Mouse (Mus musculus) kidney, postnatal 0 days (tissue): ENCODE measurements around the gene Slc9a5. TPM values are rescaled to one million over a fixed set of nuclear protein-coding genes. Genes with fewer than 3 reads are reported as not detected.

Source experiments
- ATAC-seq: fragments of 200-750 bp; cut with Nextera tagmentation; replicated peaks from 2 replicates; pipeline ENCODE4 v1.8.0; 2017; ENCODE audit warnings: low read depth, moderate number of reproducible peaks, moderate TSS enrichment, moderate library complexity; ENCODE audit not compliant: low FRiP score
- DNase-seq: peaks from one replicate; pipeline ENCODE4 v3.0.0-alpha.2; 2016; ENCODE audit warnings: low spot score
- H3K27ac ChIP-seq: fragments of 300-500 bp; sonication (generic); 2 replicates; pipeline ENCODE4 v1.5.1; 2014; ENCODE audit warnings: mild to moderate bottlenecking
- H3K27me3 ChIP-seq: fragments of 300-500 bp; sonication (generic); 2 replicates; pipeline ENCODE4 v1.6.1; 2014; ENCODE audit warnings: low read length, mixed read lengths; ENCODE audit not compliant: insufficient read depth
- H3K36me3 ChIP-seq: fragments of 300-500 bp; sonication (generic); 2 replicates; pipeline ENCODE4 v1.6.1; 2014; ENCODE audit warnings: low read length, mixed read lengths; ENCODE audit not compliant: insufficient read depth
- H3K4me1 ChIP-seq: fragments of 300-500 bp; sonication (generic); replicated peaks from 2 replicates; pipeline ENCODE4 v1.6.1; 2014; ENCODE audit warnings: antibody characterized with exemption, low read length, mixed read lengths; ENCODE audit not compliant: insufficient read depth
- H3K4me2 ChIP-seq: fragments of 300-500 bp; sonication (generic); 2 replicates; pipeline ENCODE4 v1.6.1; 2014; ENCODE audit warnings: mild to moderate bottlenecking, low read length, moderate library complexity, mixed read lengths
- H3K4me3 ChIP-seq: fragments of 300-500 bp; sonication (generic); replicated peaks from 2 replicates; pipeline ENCODE4 v1.5.1; 2014; ENCODE audit warnings: low read depth, low read length
- H3K9ac ChIP-seq: fragments of 300-500 bp; sonication (generic); 2 replicates; pipeline ENCODE4 v1.6.1; 2014; ENCODE audit warnings: low read depth, low read length
- H3K9me3 ChIP-seq: fragments of 300-500 bp; sonication (generic); replicated peaks from 2 replicates; pipeline ENCODE4 v1.6.1; 2016; ENCODE audit warnings: low read length, inconsistent platforms, mixed read lengths
- CTCF ChIP-seq: IDR thresholded peaks from 2 replicates; pipeline ENCODE4 v1.5.1; 2016; ENCODE audit warnings: antibody characterized with exemption, low read depth, mild to moderate bottlenecking, moderate library complexity
- WGBS: fragments of 180-500 bp; shearing (Covaris S2); extraction: QIAGEN DNeasy Blood & Tissue Kit; methylation state at CpG from one replicate; pipeline ENCODE4 v1.1.7; 2014; 5-methylcytosine and 5-hydroxymethylcytosine counted together
- polyA plus RNA-seq: library from polyadenylated mRNA; unstranded; fragments of >200 nt; fragmentation: Nextera tagmentation; extraction: Ambion mirVana; gene quantifications from 2 replicates; pipeline ENCODE4 v1.2.1, GENCODE M21; 2015

Gene Slc9a5
- polyA plus RNA-seq, 1 experiment from 2014 or later, result 1.3 TPM

GRCm38 (mm10) chr8:105342768-105343167 lies 5.9 kb upstream of the Slc9a5 start:
- Histone ChIP-seq H3K27ac (no peak overlapping the region), H3K27me3 (no peaks in the 10 kb centered on the region), H3K36me3 (peaks cover under 1% of the 10 kb centered on the region; the same call in 1 of the 2 replicates), H3K4me3 (no peak overlapping the region), H3K9ac (no peak overlapping the region), H3K4me2 (no peak overlapping the region), H3K4me1 (peaks cover 18% of the 10 kb centered on the region; the same call in 1 of the 2 replicates), H3K9me3 (no peaks in the 10 kb centered on the region)
- no peak for DNase-seq
- WGBS, result 80% methylated on average over 4 of the region's 4 CpGs
- ATAC-seq, result no peak
- TF ChIP-seq CTCF, result no peak

DNA sequence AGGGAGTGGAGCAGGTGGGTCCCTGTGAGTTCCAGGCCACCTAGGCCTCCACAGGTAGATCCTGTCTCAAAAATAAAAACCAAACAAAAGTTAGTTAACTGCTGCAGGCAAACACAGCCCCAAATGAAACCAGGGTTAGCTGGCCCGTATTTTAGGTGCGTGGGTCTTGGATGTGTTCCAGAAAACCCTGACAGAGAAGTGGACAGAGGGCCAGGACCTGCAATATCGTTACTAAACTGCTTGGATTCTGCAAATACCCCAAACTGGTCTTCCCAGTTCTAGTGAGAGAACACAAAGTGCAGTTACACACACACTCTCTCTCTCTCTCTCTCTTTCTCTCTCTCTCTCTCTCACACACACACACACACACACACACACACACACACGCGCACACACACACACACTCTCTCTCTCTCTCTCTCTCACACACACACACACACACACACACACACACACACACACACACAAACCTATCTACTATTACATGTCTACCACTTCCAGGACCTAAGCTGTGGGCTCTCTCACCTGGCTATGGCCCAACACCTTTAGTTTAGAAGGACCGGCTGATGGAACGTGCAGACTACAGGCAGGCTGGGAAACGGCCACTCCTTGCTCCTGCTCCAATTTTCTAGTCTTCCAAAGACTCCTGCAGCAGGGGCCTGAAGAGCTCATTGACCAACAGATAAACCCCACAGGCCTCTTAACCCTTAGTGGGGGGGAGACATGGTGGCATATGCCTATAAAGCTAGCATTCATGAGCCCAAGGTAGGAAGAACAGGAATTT lies 4.7 kb upstream of the Slc9a5 start:
- no peak overlapping the region for H3K4me2 ChIP-seq
- WGBS, result 56% methylated on average over 8 of the region's 8 CpGs

DNA sequence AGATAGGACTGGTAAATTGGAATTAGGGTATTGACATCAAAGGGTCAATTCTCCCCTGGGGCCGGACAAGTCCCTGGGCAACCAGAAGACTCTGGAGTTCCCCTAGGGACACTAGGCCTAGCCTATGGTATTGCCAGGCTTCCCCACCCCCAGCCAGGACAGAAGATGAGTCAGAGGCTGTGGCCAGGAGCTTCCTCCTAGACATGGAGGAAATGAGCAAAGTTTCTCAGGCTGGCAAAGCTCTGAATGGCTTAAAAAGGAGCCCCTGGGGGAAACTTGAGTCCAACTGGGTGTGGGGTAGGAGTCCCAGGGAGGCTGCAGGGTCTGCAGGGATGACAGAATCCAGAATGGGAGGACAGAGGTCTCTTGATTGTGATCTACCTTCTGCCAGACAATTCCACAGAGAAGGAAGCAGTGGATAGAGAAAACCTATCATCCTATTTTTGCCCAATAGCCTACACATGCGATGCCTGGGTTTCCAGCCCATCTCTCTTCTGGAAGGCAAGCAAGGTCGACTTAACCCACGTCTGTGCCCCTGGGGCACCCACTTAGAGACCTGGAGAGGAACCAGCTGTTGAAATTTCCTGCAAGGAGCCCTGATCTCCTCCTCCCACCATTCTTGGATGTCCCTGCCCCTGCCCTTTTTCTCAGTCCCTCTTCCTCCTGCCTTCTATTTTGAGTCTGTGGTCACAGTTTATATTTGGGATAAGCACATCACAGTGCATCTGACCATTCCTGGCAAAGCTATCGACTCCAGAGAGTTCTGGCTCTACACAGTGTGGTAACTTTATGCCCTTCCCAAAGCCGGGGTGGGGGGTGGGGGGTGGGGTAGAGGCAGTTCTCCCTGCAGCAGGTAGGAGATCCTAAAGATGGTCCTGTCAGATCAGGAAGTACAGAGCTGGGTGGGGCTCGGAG lies 3.3 kb upstream of the Slc9a5 start:
- no peaks in the 10 kb centered on the region for H3K27me3 ChIP-seq
- no peak for TF ChIP-seq CTCF
- H3K9ac ChIP-seq, result 0 out of 2 replicates have a peak overlapping the region, but pooled peaks have one; percentile 32
- 32% methylated on average over 7 of the region's 7 CpGs for WGBS
- H3K4me3 ChIP-seq, result no peak overlapping the region
- H3K4me2 ChIP-seq, result peak overlapping the region; percentile 90
- ATAC-seq (no peak), DNase-seq (no peak)
- H3K27ac ChIP-seq, result 0 out of 2 replicates have a peak overlapping the region, but pooled peaks have one; percentile 10
- no peaks in the 10 kb centered on the region for H3K36me3 ChIP-seq
- peaks cover 21% of the 10 kb centered on the region; the same call in 1 of the 2 replicates for H3K4me1 ChIP-seq
- no peaks in the 10 kb centered on the region for H3K9me3 ChIP-seq

More for the DNA sequence above, 4.7 kb upstream of the Slc9a5 start:
- DNase-seq (no peak), ATAC-seq (no peak)
- Histone ChIP-seq H3K27ac (no peak overlapping the region), H3K27me3 (no peaks in the 10 kb centered on the region), H3K4me3 (no peak overlapping the region), H3K9me3 (no peaks in the 10 kb centered on the region), H3K36me3 (no peaks in the 10 kb centered on the region), H3K9ac (no peak overlapping the region), H3K4me1 (peaks cover 21% of the 10 kb centered on the region; the same call in 1 of the 2 replicates)
- TF ChIP-seq CTCF, result no peak

DNA sequence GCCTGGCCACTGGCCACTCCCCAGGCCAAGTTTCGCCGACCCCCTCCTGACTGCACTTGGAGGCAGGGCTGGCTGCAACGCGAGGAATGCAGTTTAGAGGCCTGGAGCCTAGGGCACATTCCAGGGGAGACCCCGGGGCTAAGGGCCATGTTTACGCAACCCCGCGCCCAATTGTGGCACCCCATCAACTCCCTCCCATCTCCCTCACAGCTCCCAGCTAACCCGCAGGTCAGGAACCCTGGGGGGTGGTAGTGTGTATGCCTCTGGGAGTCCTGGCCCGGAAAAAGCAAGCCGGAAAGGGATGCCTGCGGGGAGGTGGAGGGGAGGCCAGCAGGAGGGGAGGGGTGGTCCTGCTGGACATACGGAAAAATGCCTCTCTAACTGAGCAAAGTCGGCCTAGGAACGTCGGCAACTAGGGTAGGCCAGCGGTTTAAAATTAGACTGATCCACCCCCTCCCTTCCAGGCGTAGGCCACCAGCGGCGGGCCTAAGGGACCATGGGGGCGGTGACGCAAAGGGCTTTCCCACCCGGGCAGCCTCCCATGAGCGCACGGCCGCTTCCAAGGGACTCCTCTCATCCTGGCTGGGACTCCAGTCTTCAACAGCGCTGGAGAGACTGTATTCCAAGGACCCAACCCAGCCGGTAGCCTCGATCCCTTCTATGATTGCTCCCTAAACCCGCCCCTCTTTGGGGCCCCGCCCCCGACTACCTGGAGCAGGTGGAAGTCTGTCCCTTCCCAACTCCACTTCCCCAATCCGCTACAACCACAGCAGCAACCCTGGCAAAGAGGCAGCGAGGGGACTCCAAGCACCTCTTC lies 1.8 kb upstream of the Slc9a5 start:
- peak overlapping the region; percentile 90 for H3K4me2 ChIP-seq
- peak; percentile 52 for ATAC-seq
- 0 out of 2 replicates have a peak, but pooled peaks have one; percentile 2 for TF ChIP-seq CTCF

GRCm38 (mm10) chr8:105347428-105348221 lies 1.0 kb upstream of the Slc9a5 start, which contains the start of gene Fhod1:
Fhod1 (minus strand) TSS chr8:105347953.
- H3K4me2 ChIP-seq, result peak within 1 kb of the TSS; percentile 90

More for the DNA sequence above, 1.8 kb upstream of the Slc9a5 start:
- DNase-seq, result peak; percentile 84
- under 1% methylated on average over 34 of the region's 34 CpGs for WGBS
- Histone ChIP-seq H3K27ac (peak overlapping the region; percentile 88), H3K9ac (peak overlapping the region; percentile 74), H3K36me3 (no peaks in the 10 kb centered on the region), H3K9me3 (no peaks in the 10 kb centered on the region), H3K4me3 (peak overlapping the region; percentile 73), H3K27me3 (no peaks in the 10 kb centered on the region), H3K4me1 (peaks cover 21% of the 10 kb centered on the region; the same call in 1 of the 2 replicates)

More at GRCm38 (mm10) chr8:105347428-105348221, 1.0 kb upstream of the Slc9a5 start, which contains the start of gene Fhod1:
- Histone ChIP-seq H3K4me3 (peak within 1 kb of the TSS; percentile 73), H3K36me3 (no peaks in the 10 kb centered on the region), H3K9ac (peak within 1 kb of the TSS; percentile 74), H3K9me3 (no peaks in the 10 kb centered on the region), H3K27ac (peak within 1 kb of the TSS; percentile 88), H3K27me3 (no peaks in the 10 kb centered on the region), H3K4me1 (peaks cover 21% of the 10 kb centered on the region; the same call in 1 of the 2 replicates)
- ATAC-seq, result peak; percentile 87
- under 1% methylated on average over 53 of the region's 53 CpGs for WGBS
- peak; percentile 99 for DNase-seq
- TF ChIP-seq CTCF, result peak; percentile 31; the same call in 1 of the 2 replicates
